Mouse (Mus musculus) brain, embryonic 14.5 days (tissue): ENCODE measurements around the gene Ebpl.

Experiments
- CTCF ChIP-seq: fragments of 200-500 bp; IDR thresholded peaks from 2 replicates; pipeline ENCODE4 v1.5.1; 2012; ENCODE audit warnings: inconsistent platforms, mild to moderate bottlenecking, moderate library complexity, borderline replicate concordance; ENCODE audit not compliant: insufficient read depth, insufficient read length; ENCODE audit errors: extremely low read depth
- POLR2A ChIP-seq: fragments of 200-500 bp; IDR thresholded peaks from 2 replicates; pipeline ENCODE4 v1.6.1; 2012; ENCODE audit warnings: mild to moderate bottlenecking, inconsistent platforms, borderline replicate concordance; ENCODE audit not compliant: poor library complexity, insufficient read depth, insufficient read length, severe bottlenecking; ENCODE audit errors: extremely low read depth

GRCm38 (mm10) chr14:61364656-61365055 lies 4.4 kb upstream of the Ebpl start:
- TF ChIP-seq POLR2A (no peak), CTCF (no peak)
